Mouse (Mus musculus): ENCODE measurements at regions not wholly inside any gene's neighbourhood (a gene's known extent, or its start where the extent isn't known, plus 50 kb on each side); places are given as distances from the start of the nearest gene placed in this dataset.

GRCm38 (mm10) chr2:159732413-159732812 lies 601.5 kb downstream of the Gm826 start:
- TF ChIP-seq MAX (IDR thresholded peaks at IDR 0.05; ENCODE audit: low read length) (no peak), POLR2AphosphoS2 (IDR thresholded peaks at IDR 0.05; ENCODE audit: low read depth, low read length) (no peak), MEF2A (IDR thresholded peaks at IDR 0.05; ENCODE audit: borderline replicate concordance, low read depth, low read length) (no peak), CHD1 (IDR thresholded peaks at IDR 0.05; ENCODE audit: low read depth, low read length) (no peak), SIN3A (IDR thresholded peaks at IDR 0.05; ENCODE audit: low read length) (no peak), ZC3H11A (IDR thresholded peaks at IDR 0.05; ENCODE audit: low read depth, low read length) (no peak), ZKSCAN1 (IDR thresholded peaks at IDR 0.05; ENCODE audit: borderline replicate concordance, low read depth, low read length) (no peak), ZMIZ1 (IDR thresholded peaks at IDR 0.05; ENCODE audit: low read depth, low read length) (no peak), BHLHE40 (IDR thresholded peaks at IDR 0.05; ENCODE audit: low read depth, low read length) (no peak), NRF1 (IDR thresholded peaks at IDR 0.05; ENCODE audit: low read depth, low read length) (no peak)
- dilution Hi-C loops (cut with MboI; ENCODE audit: extremely low pct_ligation_motif_present, extremely low pct_unique_long_range_greater_than_20kb, low sequenced_read_pairs), result no loop called here

GRCm38 (mm10) chr2:159734576-159734975 lies 599.4 kb downstream of the Gm826 start:
- H3K4me1 ChIP-seq (ENCODE audit: control insufficient read depth in 1 of 2, insufficient read depth in 2 of 2), result no peaks in the 10 kb centered on the region
- DNase-seq (ENCODE audit: extremely low read depth), result no peak
- H3K27ac ChIP-seq (ENCODE audit: insufficient read depth, low read depth), result no peak overlapping the region
- no peaks in the 10 kb centered on the region for H3K9me3 ChIP-seq (replicated peaks; ENCODE audit: low read length)
- H3K4me3 ChIP-seq (replicated peaks in 1 of 3; ENCODE audit: low read depth in 2 of 3, low read length in 2 of 3, poor library complexity in 1 of 3), result no peak overlapping the region
- dilution Hi-C loops (cut with MboI; ENCODE audit: extremely low pct_ligation_motif_present, extremely low pct_unique_long_range_greater_than_20kb, low sequenced_read_pairs), result no loop called here
- TF ChIP-seq CTCF (conservative IDR thresholded peaks at IDR 0.05 in 1 of 2, IDR thresholded peaks at IDR 0.05 in 1 of 2; ENCODE audit: low read depth in 2 of 2, low read length in 2 of 2), result no peak
- no peak for TF ChIP-seq MYC (IDR thresholded peaks at IDR 0.05; ENCODE audit: low read depth, low read length)
- no peak for TF ChIP-seq IRF4 (IDR thresholded peaks at IDR 0.05; ENCODE audit: low read depth, low read length)
- TF ChIP-seq CHD1 (IDR thresholded peaks at IDR 0.05; ENCODE audit: low read depth, low read length), result no peak
- TF ChIP-seq POLR2A (IDR thresholded peaks at IDR 0.05; ENCODE audit: low read depth, low read length), result no peak
- TF ChIP-seq HCFC1 (IDR thresholded peaks at IDR 0.05; ENCODE audit: low read depth, low read length), result no peak
- no peak for TF ChIP-seq RCOR1 (conservative IDR thresholded peaks at IDR 0.05; ENCODE audit: low read depth, low read length)
- no peak for TF ChIP-seq ZC3H11A (IDR thresholded peaks at IDR 0.05; ENCODE audit: low read depth, low read length)
- TF ChIP-seq JUND (conservative IDR thresholded peaks at IDR 0.05; ENCODE audit: low read depth, low read length), result no peak
- TF ChIP-seq ETS1 (conservative IDR thresholded peaks at IDR 0.05; ENCODE audit: low read depth, low read length), result no peak
- no peak for TF ChIP-seq RAD21 (IDR thresholded peaks at IDR 0.05; ENCODE audit: low read depth, low read length)
- TF ChIP-seq ZKSCAN1 (IDR thresholded peaks at IDR 0.05; ENCODE audit: borderline replicate concordance, low read depth, low read length), result no peak
- no peak for TF ChIP-seq PAX5 (IDR thresholded peaks at IDR 0.05; ENCODE audit: low read length)
- TF ChIP-seq CHD2 (IDR thresholded peaks at IDR 0.05; ENCODE audit: low read length), result no peak
- no peak for TF ChIP-seq BHLHE40 (IDR thresholded peaks at IDR 0.05; ENCODE audit: low read depth, low read length)
- no peak overlapping the region for H3K9ac ChIP-seq (ENCODE audit: insufficient read depth, low read depth)
- H3K79me2 ChIP-seq (replicated peaks; ENCODE audit: control insufficient read depth, extremely low read depth, insufficient read depth, poor library complexity, severe bottlenecking), result no peaks in the 10 kb centered on the region
- H3K36me3 ChIP-seq (replicated peaks in 1 of 2; ENCODE audit: control insufficient read depth in 1 of 2, insufficient read depth in 1 of 2, low read length in 1 of 2), result no peaks in the 10 kb centered on the region
- in situ Hi-C loops (cut with MboI; ENCODE audit: low pct_ligation_motif_present, low pct_unique_long_range_greater_than_20kb, low sequenced_read_pairs), result no loop called here
- no peak overlapping the region for H3K4me2 ChIP-seq (ENCODE audit: insufficient read depth, low read depth, poor library complexity, severe bottlenecking)
- peaks cover 16% of the 10 kb centered on the region for H3K27me3 ChIP-seq (replicated peaks)

More at GRCm38 (mm10) chr2:159732413-159732812, 601.5 kb downstream of the Gm826 start:
- Histone ChIP-seq H3K9me3 (replicated peaks; ENCODE audit: low read length) (no peaks in the 10 kb centered on the region), H3K27me3 (replicated peaks) (peaks cover 20% of the 10 kb centered on the region), H3K9ac (ENCODE audit: insufficient read depth, low read depth) (no peak overlapping the region), H3K79me2 (replicated peaks; ENCODE audit: control insufficient read depth, extremely low read depth, insufficient read depth, poor library complexity, severe bottlenecking) (no peaks in the 10 kb centered on the region), H3K36me3 (replicated peaks in 1 of 2; ENCODE audit: control insufficient read depth in 1 of 2, insufficient read depth in 1 of 2, low read length in 1 of 2) (no peaks in the 10 kb centered on the region), H3K4me3 (replicated peaks in 1 of 3; ENCODE audit: low read depth in 2 of 3, low read length in 2 of 3, poor library complexity in 1 of 3) (no peak overlapping the region), H3K4me1 (ENCODE audit: control insufficient read depth in 1 of 2, insufficient read depth in 2 of 2) (no peaks in the 10 kb centered on the region), H3K27ac (ENCODE audit: insufficient read depth, low read depth) (no peak overlapping the region), H3K4me2 (ENCODE audit: insufficient read depth, low read depth, poor library complexity, severe bottlenecking) (no peak overlapping the region)
- in situ Hi-C loops (cut with MboI; ENCODE audit: low pct_ligation_motif_present, low pct_unique_long_range_greater_than_20kb, low sequenced_read_pairs), result no loop called here
- no peak for DNase-seq (ENCODE audit: extremely low read depth)
